Mouse (Mus musculus): Measurements from ENCODE around the gene Mcoln1. TPM values are rescaled to one million over a fixed set of nuclear protein-coding genes. Genes with fewer than 3 reads are reported as not detected.
A peak's percentile ranks its signal among the peaks of the same experiment; 100 is the strongest.

The Mcoln1 gene
- polyA plus RNA-seq, 1 experiment from 2014 or later, result 111 TPM

DNA sequence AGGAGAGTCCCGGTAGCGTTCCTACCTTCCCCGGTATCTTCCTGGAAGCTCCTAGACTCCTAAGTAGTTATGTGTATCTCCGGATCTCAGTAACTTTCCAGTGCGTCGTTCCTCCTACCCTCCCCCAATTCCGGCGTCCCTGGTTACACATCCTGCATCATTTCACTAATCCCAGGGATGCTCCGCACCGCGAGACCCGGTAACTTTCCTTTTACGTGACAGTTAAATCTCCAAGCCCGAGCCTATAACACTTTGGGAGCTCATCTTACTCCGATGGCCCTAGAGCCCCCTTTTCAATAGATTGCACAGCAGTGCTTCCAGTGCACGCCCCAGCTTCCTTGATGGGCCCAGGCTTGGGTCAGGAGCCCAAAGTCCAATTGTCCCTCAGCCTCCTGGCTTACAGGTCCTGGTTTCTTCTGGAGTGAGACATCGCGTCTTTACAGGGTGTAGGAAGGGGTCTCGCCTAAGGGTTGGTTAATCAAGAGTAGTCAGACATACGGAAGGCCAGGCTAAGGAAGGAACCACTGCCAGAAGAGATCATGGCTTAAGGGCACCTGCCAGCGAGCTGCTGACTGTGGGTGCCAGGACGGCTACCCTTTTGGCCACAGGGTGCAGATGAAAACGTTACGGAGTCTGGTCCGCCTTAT, 15.6 kb downstream of the Mcoln1 start:
- H3K9me3 ChIP-seq (ENCODE audit: control insufficient read depth, low read length), result no peaks in the 10 kb centered on the region
- ATAC-seq, result peak; percentile 35
- H3K4me1 ChIP-seq (replicated peaks; ENCODE audit: control insufficient read depth, insufficient read depth, low read length), result peaks cover 10% of the 10 kb centered on the region
- H3K27ac ChIP-seq (ENCODE audit: low read length), result peak overlapping the region; percentile 71
- H3K9ac ChIP-seq (replicated peaks; ENCODE audit: low read depth, low read length), result peak overlapping the region; percentile 58
- peak overlapping the region; percentile 95 for H3K4me2 ChIP-seq (ENCODE audit: low read length)
- peak overlapping the region; percentile 70 for H3K4me3 ChIP-seq (replicated peaks; ENCODE audit: low read length)
- WGBS, result under 1% methylated on average over 25 of the region's 25 CpGs
- peaks cover 11% of the 10 kb centered on the region for H3K36me3 ChIP-seq (ENCODE audit: control insufficient read depth, insufficient read depth)
- no peaks in the 10 kb centered on the region for H3K27me3 ChIP-seq (replicated peaks; ENCODE audit: control insufficient read depth, insufficient read depth, low read length)

DNA sequence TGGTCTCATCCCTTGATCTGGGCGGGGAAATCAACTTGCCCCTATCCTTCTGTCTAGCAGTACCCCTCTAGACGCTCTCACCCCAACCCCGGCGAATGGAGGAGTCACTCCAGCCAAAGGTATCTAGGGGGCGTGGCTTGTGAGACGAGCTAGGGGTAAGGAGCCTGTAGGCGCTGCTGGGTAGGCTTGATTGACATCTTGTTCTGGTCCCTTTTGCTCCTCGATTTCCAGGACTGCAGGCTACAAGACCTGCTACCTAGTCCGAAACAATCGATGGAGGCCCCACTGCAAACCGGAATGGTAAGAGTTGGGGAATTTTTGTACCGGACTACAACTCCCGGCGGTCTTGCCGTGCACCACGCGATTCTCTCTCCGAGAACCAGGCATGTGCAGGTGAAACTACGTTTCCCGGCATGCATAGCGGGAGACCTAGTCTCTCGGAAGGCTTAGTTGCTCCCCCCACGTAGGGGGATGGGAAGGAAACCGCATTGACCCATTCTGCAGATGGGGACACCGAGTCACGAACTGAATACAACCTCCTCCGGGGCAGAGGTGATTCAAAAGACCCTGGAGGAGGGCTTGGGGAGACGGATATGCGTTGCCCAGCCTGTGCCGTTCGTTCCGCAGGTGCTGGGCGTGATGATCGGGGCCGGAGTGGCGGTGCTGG, 16.3 kb downstream of the Mcoln1 start:
- H3K4me1 ChIP-seq (replicated peaks; ENCODE audit: control insufficient read depth, insufficient read depth, low read length), result peaks cover 10% of the 10 kb centered on the region
- H3K4me3 ChIP-seq (replicated peaks; ENCODE audit: low read length), result peak overlapping the region; percentile 70
- H3K27ac ChIP-seq (ENCODE audit: low read length), result peak overlapping the region; percentile 71
- H3K9me3 ChIP-seq (ENCODE audit: control insufficient read depth, low read length), result no peaks in the 10 kb centered on the region
- H3K4me2 ChIP-seq (ENCODE audit: low read length), result peak overlapping the region; percentile 95
- peaks cover 11% of the 10 kb centered on the region for H3K36me3 ChIP-seq (ENCODE audit: control insufficient read depth, insufficient read depth)
- ATAC-seq, result peak; percentile 85
- H3K27me3 ChIP-seq (replicated peaks; ENCODE audit: control insufficient read depth, insufficient read depth, low read length), result no peaks in the 10 kb centered on the region
- H3K9ac ChIP-seq (replicated peaks; ENCODE audit: low read depth, low read length), result peak overlapping the region; percentile 58
- 2% methylated on average over 36 of the region's 36 CpGs for WGBS

DNA sequence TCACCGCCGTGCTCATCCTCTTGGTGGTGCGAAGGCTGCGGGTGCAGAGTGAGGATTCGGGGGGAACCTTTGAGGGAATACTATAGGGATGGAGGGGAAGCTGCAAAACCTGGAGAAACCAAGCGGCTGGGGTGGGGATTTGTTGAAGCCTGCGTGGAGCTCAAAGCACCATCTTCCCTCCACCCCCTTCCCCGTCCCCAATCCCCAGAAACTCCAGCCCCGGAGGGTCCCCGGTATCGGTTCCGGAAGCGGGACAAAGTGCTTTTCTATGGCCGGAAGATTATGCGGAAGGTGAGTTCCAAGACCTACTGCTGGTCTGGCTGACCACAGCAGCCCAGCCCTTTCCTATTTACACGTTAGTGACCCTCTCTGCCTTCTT, 16.8 kb downstream of the Mcoln1 start:
- no peak for ATAC-seq
- 0 out of 2 replicates have a peak overlapping the region, but pooled peaks have one; percentile 26 for H3K27ac ChIP-seq (ENCODE audit: low read length)
- WGBS, result 6% methylated on average over 16 of the region's 16 CpGs
- H3K4me1 ChIP-seq (replicated peaks; ENCODE audit: control insufficient read depth, insufficient read depth, low read length), result peaks cover 10% of the 10 kb centered on the region
- H3K27me3 ChIP-seq (replicated peaks; ENCODE audit: control insufficient read depth, insufficient read depth, low read length), result no peaks in the 10 kb centered on the region
- no peaks in the 10 kb centered on the region for H3K9me3 ChIP-seq (ENCODE audit: control insufficient read depth, low read length)
- peak overlapping the region; percentile 58 for H3K9ac ChIP-seq (replicated peaks; ENCODE audit: low read depth, low read length)
- peak overlapping the region; percentile 70 for H3K4me3 ChIP-seq (replicated peaks; ENCODE audit: low read length)
- peak overlapping the region; percentile 95 for H3K4me2 ChIP-seq (ENCODE audit: low read length)
- H3K36me3 ChIP-seq (ENCODE audit: control insufficient read depth, insufficient read depth), result peaks cover 11% of the 10 kb centered on the region

DNA sequence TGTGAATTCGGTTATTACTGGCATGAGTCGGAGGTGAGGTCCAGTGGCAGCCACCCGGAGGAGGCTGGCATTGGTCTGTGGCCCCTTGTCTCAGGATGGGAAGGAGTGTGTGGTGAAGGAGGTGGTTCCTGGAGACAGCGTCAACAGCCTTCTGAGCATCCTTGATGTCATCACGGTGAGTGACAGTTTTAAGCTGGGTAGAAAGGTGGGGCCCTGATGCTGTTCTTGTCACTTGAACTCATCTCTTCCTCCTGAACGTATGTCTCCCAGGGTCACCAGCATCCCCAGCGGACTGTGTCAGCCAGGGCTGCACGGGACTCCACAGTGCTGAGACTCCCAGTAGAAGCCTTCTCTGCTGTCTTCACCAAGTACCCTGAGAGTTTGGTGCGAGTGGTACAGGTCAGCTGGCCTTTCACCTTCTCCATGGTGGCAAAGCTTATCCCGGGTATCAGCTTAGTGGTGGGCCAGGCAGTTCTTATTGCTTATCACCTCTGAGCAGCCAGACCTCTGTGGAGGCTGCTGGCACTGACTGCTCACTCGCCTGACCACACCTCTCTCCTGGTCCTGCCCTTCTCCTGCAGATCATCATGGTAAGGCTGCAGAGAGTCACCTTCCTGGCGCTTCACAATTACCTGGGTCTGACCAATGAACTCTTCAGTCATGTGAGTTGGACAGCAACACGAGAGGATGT, 21.9 kb downstream of the Mcoln1 start:
- Histone ChIP-seq H3K36me3 (ENCODE audit: control insufficient read depth, insufficient read depth) (peaks cover 21% of the 10 kb centered on the region), H3K9ac (replicated peaks; ENCODE audit: low read depth, low read length) (no peak overlapping the region), H3K27ac (ENCODE audit: low read length) (no peak overlapping the region), H3K4me2 (ENCODE audit: low read length) (no peak overlapping the region), H3K9me3 (ENCODE audit: control insufficient read depth, low read length) (no peaks in the 10 kb centered on the region), H3K4me1 (replicated peaks; ENCODE audit: control insufficient read depth, insufficient read depth, low read length) (peaks cover under 1% of the 10 kb centered on the region; the same call in 1 of the 2 replicates), H3K27me3 (replicated peaks; ENCODE audit: control insufficient read depth, insufficient read depth, low read length) (no peaks in the 10 kb centered on the region), H3K4me3 (replicated peaks; ENCODE audit: low read length) (no peak overlapping the region)
- 92% methylated on average over 13 of the region's 13 CpGs for WGBS
- ATAC-seq, result no peak

DNA sequence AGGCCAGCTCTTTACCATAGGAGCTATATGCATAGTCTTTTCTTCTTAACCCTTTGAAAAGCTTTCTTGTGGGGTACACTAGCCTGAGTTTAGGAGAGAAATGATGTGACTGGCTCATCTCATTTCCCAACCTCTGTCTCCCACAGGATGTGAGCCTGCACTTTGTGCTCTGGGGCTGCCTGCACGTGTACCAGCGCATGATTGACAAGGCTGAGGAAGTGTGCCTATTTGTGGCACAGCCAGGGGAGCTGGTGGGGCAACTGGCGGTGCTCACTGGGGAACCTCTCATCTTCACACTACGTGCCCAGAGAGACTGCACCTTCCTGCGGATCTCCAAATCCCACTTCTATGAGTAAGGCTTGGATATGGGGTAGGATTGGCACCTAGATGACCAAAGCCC, 30.6 kb downstream of the Mcoln1 start:
- no peak overlapping the region for H3K4me2 ChIP-seq (ENCODE audit: low read length)
- ATAC-seq, result no peak
- no peak overlapping the region for H3K4me3 ChIP-seq (replicated peaks; ENCODE audit: low read length)
- WGBS, result 90% methylated on average over 5 of the region's 5 CpGs
- no peaks in the 10 kb centered on the region for H3K27me3 ChIP-seq (replicated peaks; ENCODE audit: control insufficient read depth, insufficient read depth, low read length)
- H3K9me3 ChIP-seq (ENCODE audit: control insufficient read depth, low read length), result no peaks in the 10 kb centered on the region
- peaks cover 15% of the 10 kb centered on the region for H3K36me3 ChIP-seq (ENCODE audit: control insufficient read depth, insufficient read depth)
- no peaks in the 10 kb centered on the region for H3K4me1 ChIP-seq (replicated peaks; ENCODE audit: control insufficient read depth, insufficient read depth, low read length)
- H3K9ac ChIP-seq (replicated peaks; ENCODE audit: low read depth, low read length), result no peak overlapping the region
- no peak overlapping the region for H3K27ac ChIP-seq (ENCODE audit: low read length)

DNA sequence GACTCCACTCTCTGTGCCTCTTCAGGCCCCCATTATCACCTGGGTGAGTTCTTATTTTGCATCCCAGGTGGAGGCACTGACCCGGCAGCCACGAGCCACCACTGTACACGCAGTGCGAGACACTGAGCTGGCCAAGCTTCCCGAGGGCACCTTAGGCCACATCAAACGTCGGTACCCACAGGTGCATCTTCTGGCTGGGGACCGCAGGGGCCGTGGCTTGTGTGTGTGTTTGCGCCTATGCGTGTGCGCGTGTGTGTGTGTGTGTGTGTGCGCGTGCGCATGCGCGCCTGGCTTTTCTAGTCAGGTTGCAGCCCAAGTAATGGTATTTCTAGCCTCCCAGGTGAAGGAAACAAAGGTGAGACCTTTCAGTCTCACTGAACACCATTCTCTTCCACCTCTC, 31.7 kb downstream of the Mcoln1 start:
- Histone ChIP-seq H3K9me3 (ENCODE audit: control insufficient read depth, low read length) (no peaks in the 10 kb centered on the region), H3K4me1 (replicated peaks; ENCODE audit: control insufficient read depth, insufficient read depth, low read length) (no peaks in the 10 kb centered on the region), H3K4me3 (replicated peaks; ENCODE audit: low read length) (no peak overlapping the region), H3K9ac (replicated peaks; ENCODE audit: low read depth, low read length) (no peak overlapping the region), H3K4me2 (ENCODE audit: low read length) (no peak overlapping the region), H3K27me3 (replicated peaks; ENCODE audit: control insufficient read depth, insufficient read depth, low read length) (no peaks in the 10 kb centered on the region), H3K36me3 (ENCODE audit: control insufficient read depth, insufficient read depth) (peaks cover 11% of the 10 kb centered on the region), H3K27ac (ENCODE audit: low read length) (no peak overlapping the region)
- WGBS, result 91% methylated on average over 18 of the region's 18 CpGs
- ATAC-seq, result no peak

DNA sequence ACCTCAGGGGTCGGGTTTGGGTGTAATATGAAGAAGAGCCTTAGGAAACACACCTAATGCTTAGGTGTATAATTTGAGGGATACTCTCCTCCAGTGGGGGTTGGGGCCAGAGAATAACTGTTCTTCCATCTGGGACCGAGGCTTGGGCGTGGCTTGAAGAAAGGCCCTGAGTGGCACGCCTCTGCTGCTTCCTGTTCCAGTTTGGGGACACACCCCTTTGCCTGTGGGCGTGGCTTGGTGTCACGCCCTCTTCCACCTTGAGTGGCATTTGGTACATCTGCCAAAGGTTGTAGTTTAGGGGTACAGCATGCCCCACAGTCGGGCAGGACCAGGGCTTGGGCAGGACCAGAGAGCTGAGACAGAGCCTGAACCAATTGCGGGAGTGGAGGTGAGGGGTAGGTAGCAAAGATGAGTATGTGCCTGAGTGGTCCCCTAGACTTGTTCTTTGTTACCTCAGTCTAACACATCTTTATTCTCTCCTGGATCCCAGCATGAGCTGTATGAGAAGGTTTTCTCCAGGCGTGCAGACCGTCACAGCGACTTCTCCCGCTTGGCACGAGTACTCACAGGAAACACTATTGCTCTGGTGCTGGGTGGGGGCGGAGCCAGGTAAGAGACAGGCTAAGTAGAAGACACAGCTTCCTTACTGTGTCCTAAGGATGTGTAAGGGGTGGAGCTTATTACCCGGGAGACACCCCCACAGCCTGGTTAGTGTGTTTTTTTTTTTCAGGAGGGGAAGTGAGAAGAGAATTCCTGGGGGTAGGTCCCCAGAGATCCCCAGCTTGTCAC, 36.0 kb downstream of the Mcoln1 start:
- ATAC-seq, result no peak

DNA sequence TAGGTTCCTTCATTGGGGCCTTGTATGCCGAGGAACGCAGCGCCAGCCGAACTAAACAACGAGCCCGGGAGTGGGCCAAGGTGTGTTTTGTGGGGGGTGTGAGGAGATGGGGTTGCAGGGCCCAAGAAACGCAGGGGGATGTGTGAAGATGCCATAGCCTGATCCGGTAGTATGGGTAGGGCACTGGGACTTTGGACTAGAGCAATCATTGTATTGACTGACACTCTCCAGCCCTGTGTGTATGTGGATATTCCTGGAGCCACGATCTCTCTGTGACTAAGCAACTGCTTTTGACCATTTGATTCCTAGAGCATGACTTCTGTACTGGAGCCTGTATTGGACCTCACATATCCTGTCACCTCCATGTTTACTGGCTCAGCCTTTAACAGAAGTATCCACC, 36.7 kb downstream of the Mcoln1 start:
- Histone ChIP-seq H3K4me1 (replicated peaks; ENCODE audit: control insufficient read depth, insufficient read depth, low read length) (no peaks in the 10 kb centered on the region), H3K9me3 (ENCODE audit: control insufficient read depth, low read length) (no peaks in the 10 kb centered on the region), H3K4me3 (replicated peaks; ENCODE audit: low read length) (no peak overlapping the region), H3K9ac (replicated peaks; ENCODE audit: low read depth, low read length) (no peak overlapping the region), H3K4me2 (ENCODE audit: low read length) (no peak overlapping the region), H3K36me3 (ENCODE audit: control insufficient read depth, insufficient read depth) (peaks cover 20% of the 10 kb centered on the region), H3K27ac (ENCODE audit: low read length) (no peak overlapping the region), H3K27me3 (replicated peaks; ENCODE audit: control insufficient read depth, insufficient read depth, low read length) (no peaks in the 10 kb centered on the region)
- 93% methylated on average over 9 of the region's 9 CpGs for WGBS
- ATAC-seq, result no peak

More for the DNA sequence above, 36.0 kb downstream of the Mcoln1 start:
- no peak overlapping the region for H3K9ac ChIP-seq (replicated peaks; ENCODE audit: low read depth, low read length)
- H3K9me3 ChIP-seq (ENCODE audit: control insufficient read depth, low read length), result no peaks in the 10 kb centered on the region
- no peak overlapping the region for H3K4me3 ChIP-seq (replicated peaks; ENCODE audit: low read length)
- H3K27ac ChIP-seq (ENCODE audit: low read length), result no peak overlapping the region
- H3K4me2 ChIP-seq (ENCODE audit: low read length), result no peak overlapping the region
- WGBS, result 67% methylated on average over 15 of the region's 15 CpGs
- no peaks in the 10 kb centered on the region for H3K4me1 ChIP-seq (replicated peaks; ENCODE audit: control insufficient read depth, insufficient read depth, low read length)
- H3K36me3 ChIP-seq (ENCODE audit: control insufficient read depth, insufficient read depth), result peaks cover 20% of the 10 kb centered on the region
- H3K27me3 ChIP-seq (replicated peaks; ENCODE audit: control insufficient read depth, insufficient read depth, low read length), result no peaks in the 10 kb centered on the region

DNA sequence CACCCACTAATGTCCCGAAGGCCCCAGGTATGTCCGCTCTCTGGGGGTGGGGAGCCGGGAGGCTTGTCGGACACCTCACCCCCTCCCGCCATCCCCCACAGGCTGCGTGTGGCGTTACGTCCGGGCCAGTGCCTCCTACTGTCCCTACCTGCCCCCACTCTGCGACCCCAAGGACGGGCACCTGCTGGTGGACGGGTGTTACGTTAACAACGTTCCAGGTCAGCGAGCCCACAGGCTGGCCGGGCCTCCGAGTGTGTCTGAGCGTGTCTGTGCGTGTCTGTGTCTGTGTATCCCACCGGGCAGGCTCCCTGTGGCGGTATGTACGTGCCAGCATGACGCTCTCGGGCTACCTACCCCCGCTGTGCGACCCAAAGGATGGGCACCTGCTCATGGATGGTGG, 37.4 kb downstream of the Mcoln1 start:
- Histone ChIP-seq H3K4me1 (replicated peaks; ENCODE audit: control insufficient read depth, insufficient read depth, low read length) (no peaks in the 10 kb centered on the region), H3K9me3 (ENCODE audit: control insufficient read depth, low read length) (no peaks in the 10 kb centered on the region), H3K4me3 (replicated peaks; ENCODE audit: low read length) (no peak overlapping the region), H3K9ac (replicated peaks; ENCODE audit: low read depth, low read length) (no peak overlapping the region), H3K27ac (ENCODE audit: low read length) (no peak overlapping the region), H3K36me3 (ENCODE audit: control insufficient read depth, insufficient read depth) (peaks cover 15% of the 10 kb centered on the region), H3K27me3 (replicated peaks; ENCODE audit: control insufficient read depth, insufficient read depth, low read length) (no peaks in the 10 kb centered on the region), H3K4me2 (ENCODE audit: low read length) (no peak overlapping the region)
- no peak for ATAC-seq
- WGBS, result 96% methylated on average over 26 of the region's 26 CpGs

All from forebrain, embryonic 16.5 days (tissue).